Mouse (Mus musculus): ENCODE measurements around the gene Pars2. TPM values are rescaled to one million over a fixed set of nuclear protein-coding genes. Genes with fewer than 3 reads are reported as not detected.

The Pars2 gene
- polyA plus RNA-seq (2017; shearing (Covaris generic)), result 10 to 100 TPM in 2 of 3 experiments, 1 to 10 TPM in 1; 9.6 to 12.1 (median 10.0) TPM

DNA sequence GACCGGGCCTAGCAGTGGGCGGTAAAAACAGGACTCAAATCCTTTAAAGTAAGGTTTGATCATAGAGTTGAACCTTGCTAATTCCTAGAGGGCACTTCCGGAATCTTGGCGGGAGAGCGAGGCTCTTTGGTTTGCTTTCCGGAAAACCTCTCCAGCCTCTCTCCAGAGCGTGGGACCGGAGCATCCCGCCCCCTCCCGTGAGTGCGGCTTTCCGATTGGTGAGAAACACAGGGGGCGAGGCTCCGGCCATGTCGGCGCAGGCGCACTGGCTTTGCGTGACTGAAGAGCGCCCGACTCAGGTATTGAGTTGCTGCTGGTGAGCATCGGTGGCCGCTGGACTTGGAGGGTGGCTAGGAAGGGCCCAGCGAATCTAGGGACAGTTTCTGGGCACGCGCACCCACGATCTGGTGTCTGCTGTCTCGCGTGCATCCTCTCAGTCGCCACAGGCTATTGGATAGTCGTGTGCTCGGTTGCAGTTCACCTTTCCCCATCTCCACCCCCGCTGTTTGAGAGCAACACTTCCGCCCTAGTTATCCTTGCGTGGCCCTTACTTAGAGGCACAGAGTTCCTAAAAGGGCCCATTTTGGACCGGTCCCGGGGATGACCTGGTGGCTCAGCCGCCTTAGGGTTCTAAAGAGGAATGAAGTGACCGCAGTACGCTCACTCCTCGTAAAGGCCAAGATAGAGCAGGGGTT is at the start of gene Pars2:
TSS of gene Pars2 (plus strand) at position 237 of the 695 bp plus-strand sequence.
- ATAC-seq, result peak; percentile 99

DNA sequence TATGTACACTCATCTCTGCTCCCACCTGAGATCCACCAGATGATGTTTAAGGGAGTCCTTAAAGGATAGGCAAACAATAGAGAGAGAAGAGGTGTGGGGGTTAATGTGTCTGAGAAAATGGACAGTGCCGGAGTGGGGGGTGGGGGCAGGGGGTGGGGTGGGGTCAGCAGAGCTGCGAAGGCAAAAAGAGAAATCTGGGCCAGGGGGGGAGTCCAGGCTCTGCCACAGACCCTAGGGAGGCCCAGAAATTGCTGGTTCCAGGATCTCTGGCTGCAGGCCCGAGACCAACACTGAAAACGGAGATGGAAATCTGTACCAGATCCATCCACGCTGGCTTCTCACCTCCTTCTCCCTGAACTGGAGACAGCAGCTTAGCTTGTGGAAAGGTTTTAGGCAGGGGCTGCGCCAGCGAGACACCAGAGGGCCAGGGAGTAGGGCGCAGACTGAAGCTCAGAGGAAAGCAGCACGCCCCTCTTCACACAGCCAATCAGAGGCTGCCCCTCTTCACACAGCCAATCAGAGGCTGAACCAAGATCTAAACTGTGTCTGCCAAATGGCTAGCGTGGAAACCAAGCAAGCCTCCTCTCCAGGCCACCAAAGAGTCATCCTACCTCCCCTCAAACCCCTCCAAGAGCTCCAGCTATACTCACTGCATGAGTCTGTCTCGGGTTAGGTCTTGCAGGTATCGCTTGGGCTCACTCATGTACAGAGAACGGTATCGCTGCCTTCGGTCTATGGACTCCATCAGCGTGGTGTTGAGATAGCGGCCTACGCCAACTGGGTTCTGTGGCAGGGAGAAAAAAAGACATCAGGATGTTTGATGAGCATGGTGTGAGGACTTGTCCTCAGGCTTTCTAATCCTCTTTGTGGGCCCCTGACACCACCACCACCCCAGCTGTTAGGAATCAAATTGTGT is 44.0 kb upstream of the Pars2 start:
- ATAC-seq, result no peak

DNA sequence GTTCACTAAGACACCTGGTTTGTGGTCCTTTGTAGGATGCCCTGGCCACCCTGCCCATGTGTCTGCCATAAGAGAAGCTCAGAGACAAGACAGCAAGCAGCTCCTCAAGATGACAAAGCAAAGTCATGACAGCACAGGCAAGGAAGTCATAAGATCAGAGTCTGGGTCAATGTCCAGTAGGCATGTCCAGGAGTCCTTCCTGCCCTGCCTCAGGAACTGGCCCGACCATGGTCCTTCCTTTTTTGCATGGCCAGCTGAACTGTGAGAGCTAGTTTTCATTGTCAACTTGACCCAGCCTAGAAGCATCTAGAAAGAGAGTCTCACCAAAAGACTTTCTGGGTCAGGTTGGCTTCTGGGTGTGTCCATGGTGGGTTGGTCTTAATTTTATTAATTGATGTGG is 43.0 kb upstream of the Pars2 start:
- ATAC-seq, result no peak

DNA sequence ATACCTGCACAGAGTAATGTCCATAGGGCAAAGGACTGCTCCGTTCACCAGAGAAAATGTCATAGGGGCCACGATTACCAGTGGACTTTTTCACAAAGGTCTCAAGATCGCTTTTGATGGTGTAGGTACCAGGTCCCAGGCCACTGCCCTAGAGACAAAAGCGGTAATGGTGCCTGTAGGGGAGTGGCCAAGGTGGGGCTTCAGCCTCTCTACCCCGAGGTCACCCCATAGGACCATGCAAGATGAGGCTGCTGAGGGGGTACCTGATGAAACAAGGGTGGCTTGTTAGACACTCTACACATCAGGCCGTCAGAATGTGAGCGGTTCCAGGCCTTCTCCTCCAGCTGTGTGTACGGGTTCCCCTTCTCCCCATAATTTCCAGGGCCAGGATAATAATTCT is 37.8 kb upstream of the Pars2 start:
- ATAC-seq, result no peak

DNA sequence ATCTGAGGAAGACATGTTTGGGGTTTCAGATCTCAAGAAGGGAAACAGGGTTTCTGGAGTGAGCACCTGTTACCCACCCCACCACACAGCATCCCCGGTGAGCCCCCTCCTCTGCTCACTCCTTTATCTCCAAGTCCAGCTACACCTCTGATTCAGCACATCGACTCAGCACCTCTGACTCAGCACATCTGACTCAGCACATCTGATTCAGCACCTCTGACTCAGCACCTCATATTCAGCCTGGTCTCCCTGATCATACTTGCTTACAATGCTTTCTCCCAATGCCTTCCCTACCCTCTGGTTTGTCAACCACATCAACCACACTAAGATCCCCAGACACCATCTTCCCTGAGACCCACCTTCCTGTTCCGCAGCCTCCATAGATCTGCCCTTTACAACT is 37.3 kb upstream of the Pars2 start:
- no peak for ATAC-seq

DNA sequence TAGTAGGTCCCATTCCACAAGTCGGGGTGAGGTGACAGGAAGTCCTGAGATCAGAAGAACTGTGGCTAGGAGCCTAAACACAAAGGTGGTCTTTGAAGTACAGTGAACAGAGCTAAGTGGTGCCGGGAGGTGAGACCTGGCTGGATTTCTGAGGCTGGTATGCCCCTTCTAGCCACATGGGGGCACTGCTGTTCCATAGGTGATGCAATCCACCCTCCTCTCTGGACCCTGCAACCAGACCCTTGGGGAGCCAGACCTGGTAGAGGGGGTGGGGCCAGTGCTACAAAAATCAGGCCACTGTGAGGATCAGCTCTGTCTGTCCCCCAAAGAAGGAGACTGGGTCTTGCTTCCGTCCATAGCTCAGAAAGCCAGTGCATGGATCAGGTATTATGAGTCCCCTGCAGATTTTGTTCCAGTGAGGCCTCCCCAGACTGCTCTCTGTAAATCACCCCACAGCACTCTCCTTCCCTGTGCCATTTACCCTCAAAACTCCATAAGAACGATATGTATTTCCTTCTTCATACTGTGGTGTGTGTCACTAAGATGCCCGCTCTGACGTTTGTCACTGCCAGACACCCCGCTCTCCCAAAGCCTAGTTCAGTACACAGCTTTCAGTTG is 36.6 kb upstream of the Pars2 start:
- ATAC-seq, result no peak

DNA sequence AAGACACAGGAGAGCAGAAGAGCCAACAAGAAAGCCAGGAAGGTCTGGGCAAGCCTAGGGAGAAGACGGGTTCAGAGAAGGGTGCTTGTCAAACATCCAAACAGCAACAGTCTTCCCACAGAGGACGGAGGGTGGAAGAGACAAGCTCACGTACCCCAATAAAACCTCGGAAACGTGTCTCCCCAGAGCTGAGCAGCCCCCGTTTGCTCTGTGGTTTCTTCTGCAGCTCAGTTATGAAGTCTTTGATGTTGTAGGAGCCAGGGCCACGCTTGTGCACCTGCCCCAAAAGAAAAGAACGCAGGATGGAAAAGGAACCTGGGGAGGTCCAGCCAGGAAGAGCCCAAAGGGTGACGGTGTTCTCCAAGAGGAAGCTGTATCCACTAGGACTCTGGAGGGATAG is 36.0 kb upstream of the Pars2 start:
- ATAC-seq, result no peak

DNA sequence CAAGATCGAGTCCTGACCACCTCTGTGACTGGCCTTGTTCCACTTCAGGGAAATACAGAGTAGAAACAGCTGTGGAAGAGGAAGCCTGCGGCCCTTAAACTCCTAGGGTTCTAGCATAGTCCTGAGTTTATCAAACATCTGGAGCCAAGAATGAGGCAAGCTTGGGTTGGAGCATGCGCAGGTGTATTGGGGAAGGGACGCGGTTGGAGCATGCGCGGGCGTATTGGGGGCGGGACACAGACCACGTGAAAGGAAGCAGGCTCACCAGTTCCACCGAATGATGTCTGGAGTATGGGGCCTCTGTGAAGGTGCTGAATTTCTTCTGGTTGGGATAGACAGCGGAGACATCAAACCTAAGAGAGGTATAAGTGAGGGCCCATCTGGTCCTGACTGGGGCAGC is 35.2 kb upstream of the Pars2 start:
- ATAC-seq, result no peak

DNA sequence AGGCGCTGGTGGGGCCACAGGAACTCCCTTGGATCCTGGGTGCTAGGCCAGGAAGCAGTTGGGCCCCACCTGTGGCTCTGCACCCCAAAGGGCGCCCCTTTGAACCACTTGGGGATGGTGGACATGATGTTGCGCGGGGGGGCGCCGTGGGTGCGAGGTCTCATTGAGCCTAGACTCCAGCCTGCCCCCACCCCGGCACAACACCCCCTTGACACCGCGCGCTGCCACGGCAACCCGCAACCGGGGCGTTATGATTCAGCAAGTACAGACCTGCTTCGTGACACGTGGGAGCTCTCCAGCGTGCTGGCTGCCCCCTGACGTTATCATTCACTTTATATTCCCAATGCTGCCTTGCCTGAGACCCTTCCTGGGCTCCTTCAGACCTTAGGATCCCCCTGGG is 33.8 kb upstream of the Pars2 start, which contains the start of gene Lexm:
TSS of gene Lexm (minus strand) at position 186 of the 400 bp plus-strand sequence.
- no peak for ATAC-seq

DNA sequence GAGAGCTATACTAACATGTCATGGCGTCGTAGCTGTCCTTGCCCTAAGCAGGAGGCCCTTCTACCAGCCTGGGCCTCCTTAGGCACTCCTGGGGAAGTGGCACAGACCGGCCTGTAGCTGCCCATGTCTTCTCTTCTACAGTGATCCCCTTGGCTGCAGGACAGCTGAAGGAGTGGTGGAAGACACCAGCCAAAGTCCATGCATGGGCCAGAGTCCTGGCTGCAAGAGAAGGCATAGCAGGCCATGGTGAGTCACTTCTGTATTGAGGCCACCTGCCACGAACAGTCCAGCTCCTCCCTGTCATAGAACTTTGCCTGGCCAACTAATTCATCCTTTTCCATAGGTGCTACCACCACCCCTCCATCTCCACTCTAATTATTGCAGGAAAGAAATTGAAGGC is 32.0 kb upstream of the Pars2 start:
- ATAC-seq, result no peak

DNA sequence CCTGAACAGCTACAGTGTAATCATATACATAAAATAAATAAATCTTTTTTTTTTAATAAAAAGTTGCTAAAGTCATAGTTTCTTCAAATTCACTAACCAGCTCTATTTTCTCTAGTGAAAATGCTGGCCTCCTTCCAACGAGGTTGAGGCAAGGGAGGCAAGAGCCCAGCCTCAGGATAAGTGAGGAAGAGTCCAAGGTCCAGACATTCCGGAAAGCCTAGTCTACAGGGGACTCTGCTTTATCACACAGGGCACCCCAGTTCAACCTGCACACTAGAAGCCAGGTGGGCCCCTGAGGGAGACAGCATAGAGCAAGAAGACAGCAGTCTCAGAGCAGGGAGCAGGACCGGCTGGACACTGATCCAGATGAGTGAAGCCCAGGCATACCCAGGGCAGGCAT is 29.4 kb upstream of the Pars2 start:
- ATAC-seq, result no peak

DNA sequence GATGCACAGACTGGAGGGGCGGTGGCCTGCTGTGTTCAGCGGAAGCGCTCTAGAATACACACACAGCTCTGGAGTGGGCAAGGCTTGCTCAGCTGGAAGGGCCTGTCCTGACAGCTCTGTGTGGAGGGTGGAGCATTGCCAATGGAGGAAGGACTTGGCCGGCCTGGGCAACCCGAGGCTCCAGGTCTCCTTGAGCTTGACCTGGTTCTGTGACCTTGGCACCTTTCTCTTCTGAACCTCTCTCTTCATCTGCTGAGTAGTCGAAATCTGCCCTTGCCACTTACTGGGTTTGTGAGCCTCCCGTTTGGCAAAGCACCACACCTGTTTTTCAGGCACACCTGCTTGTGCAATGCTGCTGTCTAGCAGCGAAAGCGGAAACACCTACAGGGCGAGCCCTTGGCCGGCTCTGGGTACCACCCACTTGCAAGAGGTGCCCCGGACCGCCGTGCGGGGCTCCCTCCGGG is 28.8 kb upstream of the Pars2 start, which contains the start of gene Ttc22:
TSS of gene Ttc22 (plus strand) at position 403 of the 464 bp plus-strand sequence.
- no peak for ATAC-seq

DNA sequence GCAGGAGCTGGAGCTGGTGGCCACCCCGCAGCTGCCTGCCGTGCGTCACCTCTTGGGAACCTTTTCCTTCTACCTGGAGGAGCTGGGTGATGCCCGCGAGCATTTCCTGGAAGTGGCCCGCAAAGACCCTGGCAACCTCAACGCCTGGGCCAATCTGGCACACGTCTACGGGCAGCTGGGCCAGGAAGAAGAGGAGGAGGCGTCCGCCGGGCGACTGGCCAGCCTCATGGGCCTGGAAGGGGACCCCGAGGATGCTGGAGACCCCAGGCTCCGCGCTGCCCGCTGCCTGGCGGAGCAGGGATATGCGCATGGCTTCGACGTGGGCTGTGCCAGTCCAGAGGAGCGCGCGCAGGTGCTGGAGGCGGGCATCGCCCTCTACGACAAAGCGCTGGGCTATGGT is 28.2 kb upstream of the Pars2 start:
- no peak for ATAC-seq

DNA sequence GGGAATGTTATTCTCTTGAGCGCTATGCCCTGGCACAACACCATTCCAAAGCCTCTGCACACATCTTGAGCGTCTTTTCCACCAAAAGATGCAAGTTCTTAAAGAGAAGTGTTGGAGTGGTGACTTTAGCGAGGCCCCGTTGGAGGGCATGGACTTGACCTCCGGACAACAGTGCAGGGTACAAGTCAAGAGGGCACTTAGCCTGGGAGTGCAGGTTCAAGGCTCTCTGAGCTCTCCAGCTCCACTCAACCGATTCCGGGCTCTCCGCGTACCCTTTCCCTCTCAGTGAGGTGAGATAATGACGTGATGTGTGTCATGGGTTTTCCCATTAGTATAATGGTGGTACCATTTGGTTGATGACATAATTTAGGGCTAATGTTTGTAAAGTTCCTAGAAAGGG is 26.6 kb upstream of the Pars2 start:
- ATAC-seq, result no peak

DNA sequence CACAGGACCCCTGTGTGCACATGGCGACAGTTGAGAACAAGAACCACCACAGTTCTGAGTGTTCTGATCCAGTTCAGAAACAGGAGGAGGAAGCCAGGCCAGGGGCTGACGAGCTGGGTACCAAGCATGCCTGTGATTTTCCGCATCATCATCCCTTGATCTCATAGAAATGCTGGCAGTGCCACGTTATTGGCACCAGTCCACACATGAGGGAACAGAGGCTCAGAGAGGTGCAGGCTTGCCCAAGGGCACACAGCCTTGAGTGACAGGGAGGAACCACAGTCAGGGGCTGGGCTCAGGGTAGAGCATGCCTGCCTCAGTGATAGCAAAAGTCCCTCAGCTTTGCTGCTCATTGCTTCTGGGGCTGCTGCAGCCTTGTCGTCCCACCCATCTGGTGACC is 23.1 kb upstream of the Pars2 start:
- no peak for ATAC-seq

DNA sequence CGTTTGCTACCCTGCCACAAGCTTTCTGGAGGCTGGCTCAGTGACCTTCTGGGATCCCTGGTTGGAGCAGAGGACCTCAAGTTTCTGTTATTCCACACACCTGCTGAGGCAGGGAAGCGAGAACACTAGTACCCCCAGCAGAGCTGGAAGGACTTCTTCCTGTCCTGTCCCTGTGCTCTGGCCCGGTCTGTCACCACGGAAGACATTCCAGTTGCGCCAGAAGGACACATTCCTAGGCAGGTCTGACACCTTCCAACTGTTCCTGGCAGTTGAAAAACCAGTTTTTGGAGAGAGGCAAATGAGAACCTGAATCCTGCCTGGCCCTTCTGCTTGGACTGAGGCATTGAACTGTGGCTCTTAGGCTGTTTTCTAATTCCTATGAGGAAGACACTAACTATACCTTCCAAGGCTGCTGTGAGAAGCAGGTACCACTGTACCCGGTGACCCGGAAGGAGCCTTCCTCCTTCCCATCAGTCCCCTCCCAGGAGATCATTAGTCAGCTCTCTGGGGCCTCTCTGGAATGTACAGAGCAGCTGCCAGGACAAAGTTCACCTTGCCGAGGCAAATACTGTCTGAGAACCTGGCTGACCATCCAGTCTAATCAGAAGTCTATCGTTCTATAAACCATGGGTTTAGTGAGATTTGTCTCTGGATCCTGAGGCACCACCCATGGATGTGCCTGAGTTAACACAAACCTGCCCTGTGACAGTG is 22.1 kb upstream of the Pars2 start:
- no peak for ATAC-seq

DNA sequence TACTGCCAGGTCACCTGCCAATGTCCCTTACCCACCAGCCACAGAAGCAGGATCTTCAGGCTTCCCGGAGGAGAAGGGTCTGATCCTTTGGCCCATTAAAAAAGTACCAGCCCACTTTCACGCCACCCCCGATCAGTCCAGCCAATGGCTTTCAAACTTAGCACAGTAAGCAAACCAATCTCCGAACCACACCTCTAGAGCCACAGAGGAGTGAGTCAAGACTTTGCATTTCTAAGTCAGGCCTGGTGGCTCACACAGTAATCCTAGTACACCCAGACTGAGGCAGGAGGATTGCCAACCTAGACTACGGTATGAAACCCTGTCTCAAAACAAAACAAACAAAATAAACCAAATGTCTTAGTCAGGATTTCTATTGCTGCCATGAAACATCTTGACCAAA is 21.5 kb upstream of the Pars2 start:
- no peak for ATAC-seq

DNA sequence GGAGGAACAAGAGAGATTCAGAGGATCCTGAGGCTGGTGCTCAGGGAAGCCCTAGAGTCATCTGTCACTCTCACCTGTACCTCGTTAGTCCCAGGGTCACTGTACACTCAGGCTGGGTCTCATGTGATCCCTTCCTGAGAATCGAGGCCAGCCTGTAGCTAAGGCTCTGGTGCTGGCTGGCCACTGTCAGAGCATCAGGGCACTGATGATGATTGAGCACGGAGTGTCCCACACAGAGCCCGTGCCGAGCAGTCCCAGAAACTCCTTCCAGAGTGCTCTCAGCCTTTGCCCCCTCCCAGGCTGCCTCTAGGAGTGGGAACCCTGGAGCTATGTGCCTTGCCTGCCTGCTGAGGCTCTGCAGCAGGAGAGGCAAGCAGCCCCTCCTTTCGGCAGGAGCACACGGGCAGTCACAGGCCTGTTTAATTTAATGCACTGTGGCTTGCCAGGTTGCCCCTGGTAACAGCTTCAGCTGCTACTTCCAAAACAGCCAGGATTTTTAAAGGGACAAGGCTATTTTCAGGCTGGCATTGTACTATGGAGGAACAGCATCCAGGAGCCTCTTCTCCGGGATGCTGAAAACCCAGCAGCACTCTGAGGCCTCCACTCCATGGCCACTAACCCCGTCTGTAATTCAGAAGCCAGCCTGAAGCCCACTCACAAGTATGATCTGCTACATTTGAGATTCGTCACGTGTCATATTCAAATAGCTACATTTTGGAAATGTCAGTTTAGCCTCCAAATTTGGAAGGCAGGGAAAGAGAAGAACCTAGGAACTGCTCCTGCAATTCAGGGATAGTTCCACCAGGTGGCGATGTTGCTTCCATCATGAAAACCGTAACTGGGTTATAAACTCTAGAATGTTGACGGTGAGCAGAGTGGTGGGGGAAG is 20.3 kb upstream of the Pars2 start:
- no peak for ATAC-seq

DNA sequence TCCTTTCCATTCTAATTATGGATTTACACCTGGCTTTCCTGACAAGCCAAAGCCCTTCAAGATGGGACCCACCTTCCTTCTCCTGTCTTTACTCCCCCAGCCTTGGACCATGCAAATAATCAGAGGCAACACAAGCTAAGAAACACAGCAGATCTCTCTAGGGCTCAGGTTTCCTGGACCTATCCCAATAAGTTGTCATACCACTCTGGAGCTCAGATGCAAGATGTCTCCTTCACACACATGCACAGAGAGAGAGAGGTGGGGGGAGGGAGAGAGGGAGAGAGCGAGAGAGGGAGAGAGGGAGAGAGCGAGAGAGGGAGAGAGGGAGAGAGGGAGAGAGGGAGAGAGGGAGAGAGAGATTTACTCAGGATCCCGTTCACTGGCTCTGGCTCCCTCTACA is 18.6 kb upstream of the Pars2 start:
- ATAC-seq, result no peak

DNA sequence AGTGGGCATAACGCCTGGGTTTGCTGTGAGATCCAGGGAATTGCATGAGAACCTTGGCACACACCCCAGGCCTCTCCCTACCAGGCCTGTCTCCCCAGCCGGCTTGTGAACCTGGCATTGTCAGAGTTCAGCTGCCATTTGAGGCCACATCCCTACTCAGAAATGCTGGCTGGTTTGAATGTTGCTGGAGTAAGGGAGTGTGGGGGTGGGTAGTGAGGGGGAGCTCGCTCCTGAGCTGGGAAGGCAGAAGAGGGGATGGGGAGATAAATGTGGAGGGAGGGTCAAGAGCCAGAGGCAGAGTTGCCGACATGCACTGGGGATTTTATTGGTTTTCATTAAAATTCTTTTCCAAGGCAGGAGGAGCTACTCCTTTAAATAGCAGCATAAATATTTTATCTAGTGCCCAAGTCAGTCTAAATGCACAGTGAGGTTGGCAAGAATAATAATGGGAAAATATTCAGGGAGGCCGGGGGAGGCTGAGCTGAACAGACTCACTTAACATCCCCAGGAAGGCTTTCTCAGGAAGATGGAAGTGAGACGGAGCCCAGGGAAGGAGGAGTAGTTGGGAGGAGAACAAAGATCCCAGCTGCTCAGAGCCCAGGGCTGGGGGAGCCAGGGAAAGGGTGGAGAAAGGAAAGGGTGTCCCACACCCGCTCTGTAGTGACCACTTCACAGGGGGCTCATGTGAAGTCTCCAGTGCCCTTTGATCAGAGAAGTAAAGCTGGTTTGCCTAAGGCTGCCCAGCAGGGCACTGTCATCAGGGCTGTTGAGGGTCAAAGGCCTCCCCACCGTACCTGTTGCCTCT is 17.4 kb upstream of the Pars2 start:
- no peak for ATAC-seq

DNA sequence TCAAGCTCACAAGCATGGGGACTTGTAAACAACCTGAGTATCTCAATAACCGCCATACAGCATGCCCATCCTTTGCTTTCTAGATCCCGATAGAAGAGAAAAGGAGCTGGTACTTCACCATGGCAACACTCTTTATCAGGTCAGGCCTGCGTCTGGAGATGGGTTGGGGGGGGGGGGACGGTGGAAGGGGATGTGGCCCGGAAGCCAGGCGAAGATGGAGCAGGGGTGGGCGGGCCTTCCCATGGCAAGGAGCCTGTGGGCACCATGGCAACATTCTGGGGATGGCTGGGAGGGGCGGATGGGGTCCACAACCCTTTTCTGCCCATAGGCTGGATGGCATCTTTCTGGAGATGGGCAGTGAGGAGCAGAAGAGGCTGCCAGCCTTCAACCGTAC is 16.8 kb upstream of the Pars2 start:
- ATAC-seq, result no peak

Data from inflammation-experienced regulatory T-cells, adult 6 months (primary cell).